Mouse (Mus musculus) forebrain, postnatal 0 days (tissue): ENCODE results near the gene Mc1r. TPM values are rescaled to one million over a fixed set of nuclear protein-coding genes. Genes with fewer than 3 reads are reported as not detected.

ENCODE experiments used
- ATAC-seq: fragments of 200-750 bp; cut with Nextera tagmentation; 2 replicates; pipeline ENCODE4 v1.8.0; 2017; ENCODE audit warnings: mild to moderate bottlenecking, moderate library complexity
- DNase-seq: peaks from one replicate; pipeline ENCODE4 v3.0.0-alpha.2; 2015
- H3K27ac ChIP-seq: fragments of 300-500 bp; sonication (generic); 2 replicates; pipeline ENCODE4 v1.5.1; 2014; ENCODE audit warnings: low read depth, mild to moderate bottlenecking, antibody characterized with exemption, low read length, moderate library complexity, mixed read lengths
- H3K27me3 ChIP-seq: fragments of 300-500 bp; sonication (generic); 2 replicates; pipeline ENCODE4 v1.6.1; 2014; ENCODE audit warnings: mild to moderate bottlenecking, low read length, mixed read lengths; ENCODE audit not compliant: insufficient read depth
- H3K36me3 ChIP-seq: fragments of 300-500 bp; sonication (generic); 2 replicates; pipeline ENCODE4 v1.6.1; 2014; ENCODE audit warnings: mild to moderate bottlenecking, moderate library complexity; ENCODE audit not compliant: insufficient read depth
- H3K4me1 ChIP-seq: fragments of 300-500 bp; sonication (generic); 2 replicates; pipeline ENCODE4 v1.6.1; 2014; ENCODE audit warnings: antibody characterized with exemption; ENCODE audit not compliant: insufficient read depth
- H3K4me2 ChIP-seq: fragments of 300-500 bp; sonication (generic); 2 replicates; pipeline ENCODE4 v1.6.1; 2014; ENCODE audit warnings: low read depth, mild to moderate bottlenecking, moderate library complexity
- H3K4me3 ChIP-seq: fragments of 300-500 bp; sonication (generic); 2 replicates; pipeline ENCODE4 v1.5.1; 2014; ENCODE audit warnings: low read depth, low read length, mixed read lengths
- H3K9ac ChIP-seq: fragments of 300-500 bp; sonication (generic); 2 replicates; pipeline ENCODE4 v1.6.1; 2014; ENCODE audit warnings: mild to moderate bottlenecking
- H3K9me3 ChIP-seq: fragments of 300-500 bp; sonication (generic); 2 replicates; pipeline ENCODE4 v1.6.1; 2016; ENCODE audit warnings: low read length
- CTCF ChIP-seq: sonication (generic); IDR thresholded peaks from 2 replicates; pipeline ENCODE4 v1.5.1; 2016; ENCODE audit warnings: antibody characterized with exemption, control low read depth, low read depth
- WGBS: fragments of 180-500 bp; shearing (Covaris S2); extraction: QIAGEN DNeasy Blood & Tissue Kit; methylation state at CpG from one replicate; pipeline ENCODE4 v1.1.7; 2014; 5-methylcytosine and 5-hydroxymethylcytosine counted together
- polyA plus RNA-seq: library from polyadenylated mRNA; unstranded; fragments of >200 nt; fragmentation: Nextera tagmentation; extraction: Ambion mirVana; gene quantifications from 2 replicates; pipeline ENCODE4 v1.2.1, GENCODE M21; 2015
- total RNA-seq: library from RNA; depleted of rRNA; stranded (reverse); fragments of >200 nt; gene quantifications from 2 replicates; pipeline ENCODE4 v1.2.3, GENCODE M21; 2014; rRNA removed

The Mc1r gene
- total and polyA plus RNA-seq, 2 experiments from 2014 or later: 0.07 to 0.10 TPM

DNA sequence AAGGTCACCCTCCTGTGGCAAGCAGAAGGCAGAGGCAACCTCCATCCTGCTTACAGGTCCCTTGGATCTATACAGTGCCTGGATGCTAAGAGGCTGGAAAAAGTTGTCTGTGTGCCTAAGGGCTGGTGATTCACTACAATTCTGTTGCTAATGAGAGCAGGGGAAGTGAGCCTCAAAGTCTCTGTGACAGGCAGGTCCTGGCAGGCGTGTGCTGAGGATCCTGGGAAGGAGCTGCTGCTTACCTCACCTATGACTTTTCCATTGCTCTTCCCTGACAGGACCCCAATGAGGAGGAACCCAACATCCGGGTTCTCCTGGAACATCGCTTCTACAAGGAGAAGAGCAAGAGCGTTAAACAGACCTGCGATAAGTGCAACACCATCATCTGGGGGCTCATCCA lies 47.0 kb downstream of the Mc1r start:
- Histone ChIP-seq H3K36me3 (peaks cover 73% of the 10 kb centered on the region), H3K9me3 (no peaks in the 10 kb centered on the region), H3K27me3 (no peaks in the 10 kb centered on the region), H3K4me1 (no peaks in the 10 kb centered on the region), H3K4me2 (no peak overlapping the region), H3K9ac (no peak overlapping the region), H3K4me3 (no peak overlapping the region), H3K27ac (no peak overlapping the region)
- ATAC-seq (no peak), DNase-seq (no peak)
- 87% methylated on average over 5 of the region's 5 CpGs for WGBS
- no peak for TF ChIP-seq CTCF

- Histone ChIP-seq H3K9ac (no peak overlapping the region), H3K27ac (no peak overlapping the region), H3K4me2 (no peak overlapping the region), H3K9me3 (no peaks in the 10 kb centered on the region), H3K4me3 (no peak overlapping the region), H3K4me1 (no peaks in the 10 kb centered on the region), H3K36me3 (peaks cover 79% of the 10 kb centered on the region), H3K27me3 (no peaks in the 10 kb centered on the region)
- no peak for TF ChIP-seq CTCF
- no peak for ATAC-seq
- DNase-seq: no peak
- WGBS: 98% methylated on average over 6 of the region's 6 CpGs
These were observed 47.7 kb downstream of the Mc1r start for GRCm38 (mm10) chr8:123454559-123454958.

Other genes with a start within 250 kb of the Mc1r start
- gene Sult5a1, start 248.8 kb upstream of the Mc1r start, total RNA-seq: 0.71 and 5.0 TPM in 2 replicates
- gene Sult5a1, start 248.8 kb upstream of the Mc1r start, polyA plus RNA-seq: 0.89 and 0.96 TPM in 2 replicates
- 0.15 and 0.57 TPM in 2 replicates for gene Dpep1, start 220.9 kb upstream of the Mc1r start, total RNA-seq
- gene Dpep1, start 220.9 kb upstream of the Mc1r start, polyA plus RNA-seq: 0.23 and 0.46 TPM in 2 replicates
- gene Chmp1a, start 194.3 kb upstream of the Mc1r start, total RNA-seq: 207 and 211 TPM in 2 replicates
- gene Chmp1a, start 194.3 kb upstream of the Mc1r start, polyA plus RNA-seq: 247 and 251 TPM in 2 replicates
- gene Spata33, start 194.3 kb upstream of the Mc1r start, total RNA-seq: 6.3 and 7.8 TPM in 2 replicates
- gene Spata33, start 194.3 kb upstream of the Mc1r start, polyA plus RNA-seq: 7.6 and 8.2 TPM in 2 replicates
- gene Cdk10, start 182.3 kb upstream of the Mc1r start, total RNA-seq: 71.7 and 93.2 TPM in 2 replicates
- 48.7 and 54.3 TPM in 2 replicates for gene Cdk10, start 182.3 kb upstream of the Mc1r start, polyA plus RNA-seq
- gene Spata2l, start 170.9 kb upstream of the Mc1r start, total RNA-seq: 10.2 and 12.2 TPM in 2 replicates
- 11.3 and 14.8 TPM in 2 replicates for gene Spata2l, start 170.9 kb upstream of the Mc1r start, polyA plus RNA-seq
- 31.9 and 37.3 TPM in 2 replicates for gene Zfp276, start 152.9 kb upstream of the Mc1r start, total RNA-seq
- 10.1 and 14.8 TPM in 2 replicates for gene Zfp276, start 152.9 kb upstream of the Mc1r start, polyA plus RNA-seq
- gene Vps9d1, start 152.8 kb upstream of the Mc1r start, total RNA-seq: 54.4 and 94.6 TPM in 2 replicates
- 44.8 and 54.3 TPM in 2 replicates for gene Vps9d1, start 152.8 kb upstream of the Mc1r start, polyA plus RNA-seq
- 5.0 and 5.6 TPM in 2 replicates for gene Fanca, start 88.5 kb upstream of the Mc1r start, total RNA-seq
- gene Fanca, start 88.5 kb upstream of the Mc1r start, polyA plus RNA-seq: 2.6 and 2.7 TPM in 2 replicates
- 37.0 and 37.8 TPM in 2 replicates for gene Spire2, start 74.4 kb upstream of the Mc1r start, total RNA-seq
- 21.3 and 24.2 TPM in 2 replicates for gene Spire2, start 74.4 kb upstream of the Mc1r start, polyA plus RNA-seq
- 434 and 487 TPM in 2 replicates for gene Tcf25, start 33.4 kb upstream of the Mc1r start, total RNA-seq
- gene Tcf25, start 33.4 kb upstream of the Mc1r start, polyA plus RNA-seq: 275 and 296 TPM in 2 replicates
- 3,807 and 3,931 TPM in 2 replicates for gene Tubb3, start 4.3 kb downstream of the Mc1r start, total RNA-seq
- 2,045 and 2,116 TPM in 2 replicates for gene Tubb3, start 4.3 kb downstream of the Mc1r start, polyA plus RNA-seq
- gene Def8, start 16.4 kb downstream of the Mc1r start, total RNA-seq: 35.8 and 41.4 TPM in 2 replicates
- 35.0 and 36.4 TPM in 2 replicates for gene Def8, start 16.4 kb downstream of the Mc1r start, polyA plus RNA-seq
- gene Afg3l1, start 70.8 kb downstream of the Mc1r start, total RNA-seq: 14.7 and 20.1 TPM in 2 replicates
- 32.0 and 40.7 TPM in 2 replicates for gene Afg3l1, start 70.8 kb downstream of the Mc1r start, polyA plus RNA-seq
- gene Dbndd1, start 108.4 kb downstream of the Mc1r start, total RNA-seq: 69.5 and 106 TPM in 2 replicates
- gene Dbndd1, start 108.4 kb downstream of the Mc1r start, polyA plus RNA-seq: 70.8 and 74.5 TPM in 2 replicates
- gene Gas8, start 111.7 kb downstream of the Mc1r start, total RNA-seq: 32.7 and 33.7 TPM in 2 replicates
- gene Gas8, start 111.7 kb downstream of the Mc1r start, polyA plus RNA-seq: 46.2 and 51.9 TPM in 2 replicates
- gene Rhou, start 246.8 kb downstream of the Mc1r start, total RNA-seq: 41.1 and 52.5 TPM in 2 replicates
- 7.6 and 10.5 TPM in 2 replicates for gene Rhou, start 246.8 kb downstream of the Mc1r start, polyA plus RNA-seq